Mouse (Mus musculus) liver, adult 2 months (tissue): ENCODE data around the gene Bub1b. TPM values are rescaled to one million over a fixed set of nuclear protein-coding genes. Genes with fewer than 3 reads are reported as not detected.

Source experiments
- DNase-seq: peaks from one replicate; pipeline ENCODE4 v3.0.0-alpha.2; 2011; ENCODE audit warnings: low read depth, low spot score; ENCODE audit errors: extremely low read depth
- H3K27ac ChIP-seq: fragments of 200-500 bp; replicated peaks from 2 replicates; pipeline ENCODE4 v1.5.1; 2012; ENCODE audit warnings: low read depth, mild to moderate bottlenecking, control low read depth, inconsistent platforms, low read length; ENCODE audit not compliant: insufficient read depth
- H3K27me3 ChIP-seq: fragments of 200-500 bp; 2 replicates; pipeline ENCODE4 v1.6.1; 2012; ENCODE audit warnings: mild to moderate bottlenecking, moderate library complexity, low read length, inconsistent platforms; ENCODE audit not compliant: control insufficient read depth, insufficient read depth
- H3K36me3 ChIP-seq: fragments of 200-500 bp; 2 replicates; pipeline ENCODE4 v1.6.1; 2012; ENCODE audit warnings: low read length, inconsistent platforms; ENCODE audit not compliant: control insufficient read depth, insufficient read depth
- H3K4me1 ChIP-seq: fragments of 200-500 bp; 2 replicates; pipeline ENCODE4 v1.6.1; 2011; ENCODE audit warnings: low read length; ENCODE audit not compliant: control insufficient read depth, insufficient read depth
- H3K4me3 ChIP-seq: fragments of 200-500 bp; 2 replicates; pipeline ENCODE4 v1.5.1; 2011; ENCODE audit warnings: low read depth, mild to moderate bottlenecking, control low read depth, low read length, moderate library complexity; ENCODE audit not compliant: insufficient read depth
- H3K79me2 ChIP-seq: fragments of 200-500 bp; 2 replicates; pipeline ENCODE4 v1.6.1; 2012; ENCODE audit warnings: inconsistent platforms, mild to moderate bottlenecking, low read length, moderate library complexity; ENCODE audit not compliant: control insufficient read depth, insufficient read depth
- H3K9ac ChIP-seq: fragments of 200-500 bp; 2 replicates; pipeline ENCODE4 v1.6.1; 2012; ENCODE audit warnings: low read depth, mild to moderate bottlenecking, control low read depth, inconsistent platforms, low read length
- CTCF ChIP-seq: fragments of 200-500 bp; IDR thresholded peaks from 2 replicates; pipeline ENCODE4 v1.5.1; 2011; ENCODE audit warnings: low read depth, low read length, control low read depth
- POLR2A ChIP-seq: fragments of 200-500 bp; IDR thresholded peaks from 2 replicates; pipeline ENCODE4 v1.6.1; 2011; ENCODE audit warnings: low read length, control low read depth; ENCODE audit not compliant: insufficient read depth; ENCODE audit errors: extremely low read depth
- WGBS: fragments of 180-500 bp; shearing (Covaris S2); methylation state at CpG from one replicate; pipeline ENCODE4 v1.1.7; 2018; 5-methylcytosine and 5-hydroxymethylcytosine counted together
- polyA plus RNA-seq: library from polyadenylated mRNA; depleted of rRNA; stranded (reverse); fragments of >200 nt; gene quantifications from 2 replicates; pipeline ENCODE4 v1.2.3, GENCODE M21; 2012
- total RNA-seq: library from RNA; depleted of rRNA; stranded (reverse); fragments of >200 nt; gene quantifications from 2 replicates; pipeline ENCODE4 v1.2.3, GENCODE M21; 2014

Bub1b gene
- total and polyA plus RNA-seq, 2 experiments, result 0.21 to 0.65 TPM

DNA sequence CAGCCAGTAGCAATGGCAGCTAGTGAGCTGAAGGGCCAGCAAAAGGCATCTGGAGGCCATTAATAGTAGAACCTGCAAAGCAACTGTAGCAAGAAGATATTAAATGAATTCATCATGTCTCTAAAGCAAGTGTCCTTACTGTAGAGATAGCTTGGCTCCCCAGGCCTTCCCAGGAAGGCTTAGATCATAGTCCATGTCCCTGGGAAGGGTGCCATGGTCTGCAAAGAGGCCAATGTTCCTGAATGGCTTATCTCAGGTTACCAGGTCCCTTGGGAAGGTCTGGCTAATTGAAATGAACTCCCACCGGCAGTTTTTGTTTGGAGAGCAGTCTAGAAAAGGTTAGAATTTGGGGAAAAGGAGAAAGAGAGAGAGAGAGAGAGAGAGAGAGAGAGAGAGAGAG lies 73.7 kb downstream of the Bub1b start:
- Histone ChIP-seq H3K4me1 (no peaks in the 10 kb centered on the region), H3K79me2 (no peaks in the 10 kb centered on the region), H3K4me3 (no peak overlapping the region), H3K27me3 (peaks cover 5% of the 10 kb centered on the region; the same call in 1 of the 2 replicates), H3K9ac (no peak overlapping the region), H3K36me3 (no peaks in the 10 kb centered on the region), H3K27ac (no peak overlapping the region)
- WGBS, result 30% methylated on average over 1 of the region's 1 CpGs
- TF ChIP-seq CTCF (no peak), POLR2A (no peak)
- peak; percentile 34 for DNase-seq

DNA sequence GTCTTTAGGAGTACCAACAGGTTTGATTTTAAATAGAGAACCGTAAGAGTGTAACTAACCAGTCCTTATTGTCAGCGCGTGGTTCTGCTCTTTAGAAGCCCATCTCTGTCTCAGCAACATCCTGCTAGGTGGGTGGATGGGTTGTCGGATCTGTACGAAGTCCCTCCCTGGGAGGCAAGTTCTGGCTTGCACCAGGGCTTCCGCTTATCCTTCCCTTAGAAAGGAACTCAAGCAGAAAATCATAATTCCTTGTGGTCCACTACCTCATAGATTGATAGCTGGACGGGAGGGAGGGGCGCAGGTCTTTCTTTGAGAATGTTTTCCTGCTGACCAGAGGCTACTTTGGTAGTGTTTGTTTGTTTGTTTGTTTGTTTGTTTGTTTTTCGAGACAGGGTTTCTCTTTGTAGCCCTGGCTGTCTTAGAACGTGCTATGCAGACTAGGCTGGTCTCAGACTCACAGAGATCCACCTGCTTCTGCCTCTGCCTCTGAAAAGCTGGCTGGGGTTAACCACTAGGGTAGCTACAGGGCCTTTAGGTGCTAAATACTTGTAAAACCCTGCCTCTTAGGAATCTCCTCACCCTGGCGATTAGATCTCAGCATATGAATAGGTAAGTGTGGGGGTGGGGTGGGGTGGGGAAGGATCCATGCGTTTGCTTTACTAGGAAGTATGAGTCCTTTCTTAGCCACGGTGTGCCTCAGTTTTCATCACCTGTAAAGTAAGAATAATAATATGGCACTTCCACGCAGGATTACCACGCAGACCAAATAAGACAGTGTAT lies 75.9 kb downstream of the Bub1b start:
- TF ChIP-seq POLR2A, result no peak
- no peak for TF ChIP-seq CTCF
- H3K36me3 ChIP-seq, result no peaks in the 10 kb centered on the region
- H3K27ac ChIP-seq, result no peak overlapping the region
- no peak overlapping the region for H3K9ac ChIP-seq
- DNase-seq, result no peak
- peaks cover 13% of the 10 kb centered on the region; the same call in 1 of the 2 replicates for H3K27me3 ChIP-seq
- H3K4me3 ChIP-seq, result no peak overlapping the region
- H3K4me1 ChIP-seq, result no peaks in the 10 kb centered on the region
- 43% methylated on average over 15 of the region's 15 CpGs for WGBS
- H3K79me2 ChIP-seq, result no peaks in the 10 kb centered on the region

DNA sequence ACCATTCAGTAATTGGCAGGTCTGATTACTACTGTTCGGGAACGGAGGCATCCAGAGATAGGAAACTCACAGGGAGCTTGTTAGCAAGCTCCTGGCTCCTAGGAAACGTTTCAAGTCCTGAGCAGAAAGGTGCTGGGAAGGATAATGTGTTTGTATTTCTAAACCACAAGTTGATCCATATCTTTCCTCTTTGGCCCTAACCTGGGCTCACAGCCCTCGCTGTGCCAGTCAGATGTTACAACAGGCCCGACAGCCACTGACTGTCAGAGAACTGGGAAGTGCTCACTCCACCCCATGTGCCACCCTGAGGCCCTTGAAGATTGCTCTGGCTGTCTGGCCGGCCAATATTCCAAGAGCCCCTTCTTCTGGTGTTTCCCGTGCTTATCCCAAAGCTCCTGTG lies 76.5 kb downstream of the Bub1b start:
- Histone ChIP-seq H3K36me3 (no peaks in the 10 kb centered on the region), H3K4me1 (no peaks in the 10 kb centered on the region), H3K9ac (no peak overlapping the region), H3K27me3 (peaks cover 13% of the 10 kb centered on the region; the same call in 1 of the 2 replicates), H3K27ac (no peak overlapping the region), H3K4me3 (no peak overlapping the region), H3K79me2 (no peaks in the 10 kb centered on the region)
- TF ChIP-seq CTCF, result no peak
- no peak for DNase-seq
- 47% methylated on average over 7 of the region's 7 CpGs for WGBS

DNA sequence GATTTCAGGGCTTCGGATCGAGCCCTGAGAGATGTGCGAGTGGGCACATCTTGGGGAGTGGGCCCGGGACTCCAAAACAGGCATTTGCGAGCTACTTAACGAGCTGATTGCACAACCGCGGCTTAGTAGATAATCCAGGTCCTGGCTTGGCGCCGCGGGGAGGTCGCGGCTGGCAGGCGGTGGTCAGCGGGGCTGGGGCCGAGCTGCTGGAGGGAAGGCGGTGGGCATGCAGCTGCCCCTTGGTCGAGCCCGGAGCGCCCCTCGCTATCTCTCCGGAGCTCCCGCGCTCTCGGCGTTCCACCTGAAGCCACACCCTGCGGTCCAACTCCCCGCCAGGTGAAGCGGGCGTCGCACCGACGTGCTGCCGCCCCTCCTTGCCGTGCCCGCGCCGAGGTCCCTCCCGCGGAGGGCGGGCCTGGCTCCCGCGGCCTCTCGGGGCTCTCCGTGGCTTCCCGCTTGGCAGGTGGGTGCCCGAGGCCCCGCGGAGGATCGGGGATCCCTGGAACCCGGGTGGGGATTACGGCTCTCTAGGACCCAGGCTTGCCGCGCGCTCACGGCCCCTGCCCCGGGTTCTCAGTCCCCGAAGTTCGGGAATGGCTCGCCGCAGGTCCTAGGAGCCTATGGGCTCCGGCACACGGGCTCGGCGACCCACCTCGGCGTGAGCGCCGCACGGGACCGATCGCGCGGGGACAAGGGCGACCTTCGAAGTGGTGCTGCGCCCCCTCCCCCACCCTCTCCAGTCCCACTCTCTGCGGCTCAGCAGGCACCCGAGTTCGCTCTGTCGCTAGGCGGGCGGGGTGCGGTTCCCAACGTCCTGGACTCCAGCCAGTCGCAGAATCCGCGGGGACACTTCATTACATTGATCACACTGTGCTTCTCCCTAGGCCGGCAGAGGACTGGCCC lies 79.1 kb downstream of the Bub1b start:
- Histone ChIP-seq H3K4me3 (peak overlapping the region; percentile 39; the same call in 1 of the 2 replicates), H3K4me1 (no peaks in the 10 kb centered on the region), H3K36me3 (no peaks in the 10 kb centered on the region), H3K79me2 (no peaks in the 10 kb centered on the region), H3K27me3 (peaks cover 13% of the 10 kb centered on the region; the same call in 1 of the 2 replicates), H3K27ac (no peak overlapping the region), H3K9ac (peak overlapping the region; percentile 20)
- DNase-seq, result no peak
- 2% methylated on average over 89 of the region's 89 CpGs for WGBS
- no peak for TF ChIP-seq POLR2A
- TF ChIP-seq CTCF, result no peak

DNA sequence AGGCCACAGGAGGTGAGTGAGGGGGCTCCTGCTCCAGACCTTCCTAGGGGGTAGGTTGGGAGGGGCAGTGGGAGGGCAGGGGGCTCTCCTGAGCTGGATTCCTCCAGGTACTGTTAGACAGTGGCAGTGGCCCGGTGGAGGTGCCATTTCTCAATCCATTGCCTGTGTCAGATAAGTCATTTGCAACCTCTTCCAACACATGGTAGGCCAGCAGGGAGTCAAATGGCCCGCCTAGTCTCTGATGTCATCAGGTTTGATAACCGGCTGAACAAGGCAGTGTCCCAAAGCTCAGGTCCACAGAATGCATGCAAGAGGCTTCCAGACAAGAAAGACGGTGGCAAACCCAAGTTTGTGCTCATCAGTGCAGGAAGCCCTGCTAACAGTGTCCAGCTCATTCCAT lies 79.8 kb downstream of the Bub1b start:
- TF ChIP-seq POLR2A (no peak), CTCF (no peak)
- peak; percentile 36 for DNase-seq
- no peaks in the 10 kb centered on the region for H3K36me3 ChIP-seq
- peaks cover 13% of the 10 kb centered on the region; the same call in 1 of the 2 replicates for H3K27me3 ChIP-seq
- no peaks in the 10 kb centered on the region for H3K79me2 ChIP-seq
- no peaks in the 10 kb centered on the region for H3K4me1 ChIP-seq
- H3K9ac ChIP-seq, result no peak overlapping the region
- H3K4me3 ChIP-seq, result no peak overlapping the region; the same call in 1 of the 2 replicates
- 16% methylated on average over 4 of the region's 4 CpGs for WGBS
- no peak overlapping the region for H3K27ac ChIP-seq
